Mouse (Mus musculus): ENCODE data around the gene Clns1a. TPM values are rescaled to one million over a fixed set of nuclear protein-coding genes. Genes with fewer than 3 reads are reported as not detected.

Gene Clns1a
- polyA plus RNA-seq, 1 experiment from 2014 or later = 106 TPM

- Histone ChIP-seq H3K9me3 (replicated peaks) (no peaks in the 10 kb centered on the region), H3K9ac (no peak overlapping the region), H3K27ac (ENCODE audit: poor library complexity, severe bottlenecking) (no peak overlapping the region), H3K4me2 (no peak overlapping the region), H3K4me1 (replicated peaks) (peaks cover 5% of the 10 kb centered on the region), H3K36me3 (peaks cover 7% of the 10 kb centered on the region), H3K27me3 (replicated peaks) (no peaks in the 10 kb centered on the region), H3K4me3 (no peak overlapping the region)
- ATAC-seq (ENCODE audit: insufficient number of reproducible peaks, low FRiP score) = no peak
- 69% methylated on average over 7 of the region's 7 CpGs for WGBS
These were observed 30.3 kb downstream of the Clns1a start for GRCm38 (mm10) chr7:97726778-97727177.

- no peak overlapping the region for H3K9ac ChIP-seq
- peaks cover 5% of the 10 kb centered on the region for H3K36me3 ChIP-seq
- no peak for ATAC-seq (ENCODE audit: insufficient number of reproducible peaks, low FRiP score)
- no peaks in the 10 kb centered on the region for H3K27me3 ChIP-seq (replicated peaks)
- no peak overlapping the region for H3K4me2 ChIP-seq
- 80% methylated on average over 14 of the region's 14 CpGs for WGBS
- H3K9me3 ChIP-seq (replicated peaks) = no peaks in the 10 kb centered on the region
- H3K27ac ChIP-seq (ENCODE audit: poor library complexity, severe bottlenecking) = no peak overlapping the region
- no peak overlapping the region for H3K4me3 ChIP-seq
- H3K4me1 ChIP-seq (replicated peaks) = peaks cover 5% of the 10 kb centered on the region
These were observed 32.5 kb downstream of the Clns1a start for GRCm38 (mm10) chr7:97728666-97729614.

GRCm38 (mm10) chr7:97730427-97730826 is 34.0 kb downstream of the Clns1a start:
- Histone ChIP-seq H3K4me3 (no peak overlapping the region), H3K27ac (ENCODE audit: poor library complexity, severe bottlenecking) (no peak overlapping the region), H3K9me3 (replicated peaks) (no peaks in the 10 kb centered on the region), H3K4me2 (no peak overlapping the region), H3K27me3 (replicated peaks) (no peaks in the 10 kb centered on the region), H3K4me1 (replicated peaks) (peaks cover 5% of the 10 kb centered on the region), H3K9ac (no peak overlapping the region), H3K36me3 (peaks cover 5% of the 10 kb centered on the region)
- 71% methylated on average over 3 of the region's 3 CpGs for WGBS
- ATAC-seq (ENCODE audit: insufficient number of reproducible peaks, low FRiP score) = no peak

- no peak overlapping the region for H3K27ac ChIP-seq (ENCODE audit: poor library complexity, severe bottlenecking)
- H3K36me3 ChIP-seq = no peaks in the 10 kb centered on the region; the same call in 1 of the 2 replicates
- H3K9me3 ChIP-seq (replicated peaks) = no peaks in the 10 kb centered on the region
- no peak overlapping the region for H3K9ac ChIP-seq
- 0 out of 2 replicates have a peak, but pooled peaks cover 3% of the 10 kb centered on the region for H3K27me3 ChIP-seq (replicated peaks)
- no peak for ATAC-seq (ENCODE audit: insufficient number of reproducible peaks, low FRiP score)
- H3K4me1 ChIP-seq (replicated peaks) = peaks cover 17% of the 10 kb centered on the region
- H3K4me2 ChIP-seq = no peak overlapping the region
- no peak overlapping the region for H3K4me3 ChIP-seq
- 56% methylated on average over 5 of the region's 5 CpGs for WGBS
These were observed 37.2 kb downstream of the Clns1a start for GRCm38 (mm10) chr7:97733606-97734005.

GRCm38 (mm10) chr7:97735021-97735420 is 38.6 kb downstream of the Clns1a start:
- Histone ChIP-seq H3K9me3 (replicated peaks) (no peaks in the 10 kb centered on the region), H3K27me3 (replicated peaks) (0 out of 2 replicates have a peak, but pooled peaks cover 3% of the 10 kb centered on the region), H3K4me3 (no peak overlapping the region), H3K9ac (no peak overlapping the region), H3K36me3 (no peaks in the 10 kb centered on the region), H3K4me1 (replicated peaks) (peaks cover 17% of the 10 kb centered on the region), H3K27ac (ENCODE audit: poor library complexity, severe bottlenecking) (no peak overlapping the region), H3K4me2 (no peak overlapping the region)
- no peak for ATAC-seq (ENCODE audit: insufficient number of reproducible peaks, low FRiP score)
- WGBS = 74% methylated on average over 8 of the region's 8 CpGs

- Histone ChIP-seq H3K9ac (no peak overlapping the region), H3K27me3 (replicated peaks) (0 out of 2 replicates have a peak, but pooled peaks cover 3% of the 10 kb centered on the region), H3K9me3 (replicated peaks) (no peaks in the 10 kb centered on the region), H3K4me3 (no peak overlapping the region), H3K4me1 (replicated peaks) (peaks cover 12% of the 10 kb centered on the region), H3K4me2 (no peak overlapping the region), H3K36me3 (no peaks in the 10 kb centered on the region), H3K27ac (ENCODE audit: poor library complexity, severe bottlenecking) (no peak overlapping the region)
- no peak for ATAC-seq (ENCODE audit: insufficient number of reproducible peaks, low FRiP score)
- 53% methylated on average over 4 of the region's 4 CpGs for WGBS
These were observed 39.5 kb downstream of the Clns1a start for GRCm38 (mm10) chr7:97735886-97736420.

- peak overlapping the region; percentile 66 for H3K9ac ChIP-seq
- H3K27me3 ChIP-seq (replicated peaks) = 0 out of 2 replicates have a peak, but pooled peaks cover 3% of the 10 kb centered on the region
These were observed 40.8 kb downstream of the Clns1a start for GRCm38 (mm10) chr7:97737256-97737637.

GRCm38 (mm10) chr7:97737638-97738456 is 41.4 kb downstream of the Clns1a start, which contains the start of gene Aqp11:
Gene Aqp11, minus strand, starts transcription at chr7:97738289.
- H3K4me2 ChIP-seq = peak within 1 kb of the TSS; percentile 94
- H3K4me3 ChIP-seq = peak within 1 kb of the TSS; percentile 63
- 0 out of 2 replicates have a peak, but pooled peaks cover 3% of the 10 kb centered on the region for H3K27me3 ChIP-seq (replicated peaks)
- peak; percentile 98 for ATAC-seq (ENCODE audit: insufficient number of reproducible peaks, low FRiP score)
- peaks cover 12% of the 10 kb centered on the region for H3K4me1 ChIP-seq (replicated peaks)
- peak within 1 kb of the TSS; percentile 66 for H3K9ac ChIP-seq
- H3K27ac ChIP-seq (ENCODE audit: poor library complexity, severe bottlenecking) = no peak within 1 kb of the TSS
- WGBS = under 1% methylated on average over 58 of the region's 64 CpGs
- no peaks in the 10 kb centered on the region for H3K9me3 ChIP-seq (replicated peaks)
- no peaks in the 10 kb centered on the region for H3K36me3 ChIP-seq

More at GRCm38 (mm10) chr7:97737256-97737637, 40.8 kb downstream of the Clns1a start:
- Histone ChIP-seq H3K27ac (ENCODE audit: poor library complexity, severe bottlenecking) (no peak overlapping the region), H3K9me3 (replicated peaks) (no peaks in the 10 kb centered on the region), H3K4me1 (replicated peaks) (peaks cover 12% of the 10 kb centered on the region), H3K36me3 (no peaks in the 10 kb centered on the region), H3K4me3 (peak overlapping the region; percentile 63), H3K4me2 (peak overlapping the region; percentile 94)
- 0 out of 2 replicates have a peak, but pooled peaks have one; percentile 0 for ATAC-seq (ENCODE audit: insufficient number of reproducible peaks, low FRiP score)
- WGBS = 10% methylated on average over 12 of the region's 12 CpGs

- ATAC-seq (ENCODE audit: insufficient number of reproducible peaks, low FRiP score) = no peak
- WGBS = 77% methylated on average over 10 of the region's 10 CpGs
- H3K9ac ChIP-seq = no peak overlapping the region
- no peak overlapping the region for H3K4me2 ChIP-seq
- H3K4me3 ChIP-seq = no peak overlapping the region
- H3K27ac ChIP-seq (ENCODE audit: poor library complexity, severe bottlenecking) = no peak overlapping the region
- H3K4me1 ChIP-seq (replicated peaks) = peaks cover 9% of the 10 kb centered on the region
- 0 out of 2 replicates have a peak, but pooled peaks cover under 1% of the 10 kb centered on the region for H3K27me3 ChIP-seq (replicated peaks)
- H3K36me3 ChIP-seq = no peaks in the 10 kb centered on the region
- H3K9me3 ChIP-seq (replicated peaks) = no peaks in the 10 kb centered on the region
These were observed 44.5 kb downstream of the Clns1a start for GRCm38 (mm10) chr7:97740948-97741347.

GRCm38 (mm10) chr7:97741756-97742291 is 45.4 kb downstream of the Clns1a start:
- Histone ChIP-seq H3K9me3 (replicated peaks) (no peaks in the 10 kb centered on the region), H3K36me3 (no peaks in the 10 kb centered on the region), H3K4me2 (no peak overlapping the region), H3K9ac (no peak overlapping the region), H3K27me3 (replicated peaks) (no peaks in the 10 kb centered on the region), H3K27ac (ENCODE audit: poor library complexity, severe bottlenecking) (no peak overlapping the region), H3K4me3 (no peak overlapping the region), H3K4me1 (replicated peaks) (peaks cover 7% of the 10 kb centered on the region)
- 27% methylated on average over 1 of the region's 1 CpGs for WGBS
- ATAC-seq (ENCODE audit: insufficient number of reproducible peaks, low FRiP score) = no peak

All from heart, embryonic 12.5 days (tissue).